Comparison of ENCODE assay signal across 15 mouse cellular contexts in genomic region chr16:38496604-38497140, GRCm38 (mm10). TPM values are rescaled to one million over a fixed set of nuclear protein-coding genes. Genes with fewer than 3 reads are reported as not detected.
"Had no signal": no experiment of that assay in that cellular context is flagged by ENCODE, and none has a peak within 500 bp of the region (broad histone marks: within the 10 kb centered on the region; RNA-seq: fewer than 3 reads in every experiment).

No protein-coding gene starts in this region.

- H3K27me3 ChIP-seq: liver, embryonic 13.5 days; midbrain, embryonic 12.5 days; midbrain, embryonic 15.5 days had no signal

- H3K4me3 ChIP-seq: left cerebral cortex, adult 2 months; liver, embryonic 13.5 days; midbrain, embryonic 12.5 days; midbrain, embryonic 15.5 days had no signal

- ATAC-seq: midbrain, embryonic 15.5 days had no signal

- H3K4me1 ChIP-seq: liver, embryonic 13.5 days; midbrain, embryonic 12.5 days; midbrain, embryonic 15.5 days had no signal

- H3K27ac ChIP-seq: kidney, postnatal 0 days; left cerebral cortex, adult 2 months; liver, embryonic 13.5 days; midbrain, embryonic 12.5 days; midbrain, embryonic 15.5 days had no signal

- H3K9me3 ChIP-seq: liver, embryonic 13.5 days; midbrain, embryonic 12.5 days; midbrain, embryonic 15.5 days had no signal

- H3K9ac ChIP-seq: liver, embryonic 13.5 days; midbrain, embryonic 12.5 days; midbrain, embryonic 15.5 days had no signal

- H3K4me2 ChIP-seq: liver, embryonic 13.5 days; midbrain, embryonic 12.5 days; midbrain, embryonic 15.5 days had no signal

- DNase-seq: kidney, adult 9 months; kidney, postnatal 36 days; layer of hippocampus, postnatal 36 days; liver, embryonic 13.5 days; lung, adult 2 months; lung, postnatal 14 days; lung, postnatal 4 days; thymus, adult 18-20 months; thymus, postnatal 14 days; thymus, postnatal 4 days had no signal

RNA-seq across cellular contexts. Expression of gene Cd80, which starts 41.3 kb away (rescaled TPM):
- total RNA-seq: megakaryocyte-erythroid progenitor cell, adult 5-6 weeks had no signal
